Mouse (Mus musculus) brain, embryonic 18.5 days (tissue): ENCODE measurements at regions not wholly inside any gene's neighbourhood (a gene's known extent, or its start where the extent isn't known, plus 50 kb on each side); places are given as distances from the start of the nearest gene placed in this dataset.
A peak's percentile ranks its signal among the peaks of the same experiment; 100 is the strongest.

ENCODE experiments used
- DNase-seq: peaks from one replicate; pipeline ENCODE4 v3.0.0-alpha.2; 2012; ENCODE audit warnings: low read depth, low spot score

DNA sequence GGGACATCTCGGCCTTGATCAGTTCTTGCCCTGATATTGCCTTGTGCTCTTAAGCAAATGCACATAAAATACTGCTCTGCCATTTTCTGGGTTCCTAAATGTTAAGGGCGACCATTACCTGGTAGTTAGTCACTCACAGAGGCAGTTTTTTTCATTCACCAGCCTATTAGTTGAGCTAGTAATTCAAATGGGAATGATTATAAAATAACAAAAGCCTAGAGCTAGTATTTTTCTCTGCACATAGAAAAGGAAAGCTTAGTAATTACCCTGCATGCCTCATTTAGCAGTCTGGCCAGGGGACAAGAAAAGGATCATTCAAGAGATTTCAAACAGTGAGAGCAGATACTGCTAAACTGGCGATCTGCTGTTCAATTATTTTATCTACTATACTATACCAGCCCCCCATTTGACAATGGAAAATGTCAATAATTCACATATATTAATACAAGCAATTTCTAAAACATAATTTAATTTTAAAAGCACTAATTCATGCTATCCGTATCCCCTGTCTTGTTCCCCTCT, 645.1 kb downstream of the Pdha2 start:
- no peak for DNase-seq

- no peak for DNase-seq
Observed at GRCm38 (mm10) chr3:140554736-140555135, 657.4 kb downstream of the Pdha2 start.

DNA sequence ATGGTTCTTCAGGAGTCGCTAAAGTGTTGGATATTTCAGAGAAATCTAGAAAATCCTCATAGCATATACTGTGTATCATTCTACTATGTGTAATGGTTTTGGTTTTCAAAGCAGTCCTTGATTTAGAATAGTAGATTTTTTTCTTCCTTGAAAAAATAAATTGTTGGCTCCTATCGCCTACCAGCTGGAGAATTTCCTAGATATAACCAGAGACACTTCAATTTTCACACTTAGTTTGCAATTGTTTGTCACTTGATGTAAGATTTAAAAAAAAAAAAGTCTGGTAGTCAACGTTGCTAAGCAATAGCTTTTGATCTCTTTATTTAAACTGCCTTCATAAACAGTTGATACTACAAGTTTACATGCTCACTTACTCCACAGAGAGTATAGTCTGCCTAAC, 663.7 kb downstream of the Pdha2 start:
- DNase-seq, result peak; percentile 54

DNA sequence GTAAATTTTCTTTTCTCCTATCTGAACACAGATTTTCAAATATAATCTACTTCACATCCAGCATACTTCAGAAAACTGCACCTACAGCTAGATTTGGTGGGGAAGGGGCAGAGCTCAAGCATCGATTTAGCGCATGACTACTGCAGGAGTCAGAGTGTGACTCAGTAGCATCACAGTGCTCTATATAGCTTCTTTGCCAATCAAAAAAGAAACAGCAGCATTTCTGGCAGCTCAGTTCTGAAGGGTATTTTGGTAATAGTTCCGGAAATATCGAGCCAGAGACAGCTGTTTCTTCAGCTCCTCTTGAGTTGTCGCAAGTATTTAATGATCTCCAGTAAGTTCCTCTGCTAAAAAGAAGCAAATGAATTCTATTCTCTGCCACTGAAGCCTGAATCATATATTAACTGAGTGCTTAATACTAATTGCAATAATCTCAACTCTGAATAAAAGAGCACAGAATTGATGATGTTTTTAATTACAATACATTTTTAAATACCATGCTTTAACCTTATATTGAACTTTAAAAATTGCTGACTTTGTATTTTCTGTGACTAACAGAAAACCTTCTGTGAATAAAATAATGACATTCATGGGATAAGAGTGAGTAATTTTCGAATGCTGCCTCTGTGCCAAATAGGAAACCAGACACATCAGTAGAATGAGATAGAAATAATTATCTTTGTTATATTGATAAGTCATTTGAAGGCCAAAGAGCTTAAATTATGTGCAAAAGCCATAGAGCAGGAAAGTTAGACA, 680.2 kb downstream of the Pdha2 start:
- DNase-seq, result no peak

DNA sequence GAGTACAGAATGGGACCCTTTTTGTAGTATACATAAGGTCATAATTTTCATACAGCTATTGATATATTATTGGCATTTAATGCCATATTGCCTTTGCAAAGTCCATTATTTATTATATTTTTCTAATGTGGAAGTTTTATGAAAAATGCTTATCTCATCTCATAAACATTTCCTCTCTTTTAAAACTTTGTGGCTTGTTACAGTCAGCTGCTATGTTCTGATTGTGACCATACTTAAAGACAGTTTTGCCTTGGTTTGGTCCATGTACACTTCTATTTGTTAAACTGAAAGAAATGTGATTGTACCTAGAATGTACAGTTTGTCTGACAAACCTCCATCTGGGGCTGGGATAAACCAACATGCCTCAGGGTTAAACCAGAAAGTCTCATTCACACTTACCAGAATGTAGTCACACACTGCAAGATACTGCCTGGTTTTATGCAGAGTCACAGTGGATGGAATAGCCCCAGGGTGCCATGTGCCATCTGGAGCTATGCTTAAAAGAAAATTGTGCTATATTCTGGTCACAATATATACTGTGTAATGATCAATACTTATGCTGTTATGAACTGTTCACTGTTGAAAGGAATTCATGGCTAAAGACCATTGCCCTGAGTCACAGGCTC, 690.4 kb downstream of the Pdha2 start:
- DNase-seq, result no peak

GRCm38 (mm10) chr3:140510835-140511234, 701.3 kb downstream of the Pdha2 start:
- DNase-seq, result no peak

GRCm38 (mm10) chr3:140510094-140510493, 702.1 kb downstream of the Pdha2 start:
- no peak for DNase-seq

- no peak for DNase-seq
Observed at GRCm38 (mm10) chr3:140494134-140494533, 718.0 kb downstream of the Pdha2 start.

- DNase-seq, result no peak
Observed at GRCm38 (mm10) chr3:140477670-140478208, 734.4 kb downstream of the Pdha2 start.

DNA sequence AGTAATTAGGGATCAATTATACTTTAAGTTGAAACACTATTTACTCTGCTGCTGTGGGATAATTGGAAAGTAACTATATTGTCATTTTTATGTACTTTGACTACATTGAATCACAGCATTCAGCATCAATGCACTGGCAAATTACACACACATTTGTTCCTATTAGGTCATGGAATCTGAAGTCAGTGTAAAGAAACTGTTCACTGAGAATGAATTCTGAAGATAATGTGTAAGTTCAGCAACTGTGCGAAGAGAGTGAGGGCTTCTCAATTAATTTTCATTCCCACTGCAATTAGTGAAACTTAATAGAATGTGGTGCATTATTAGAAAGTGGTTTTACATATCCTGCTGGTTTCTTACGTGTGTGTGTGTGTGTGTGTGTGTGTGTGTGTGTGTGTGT, 735.6 kb downstream of the Pdha2 start:
- DNase-seq, result no peak

DNA sequence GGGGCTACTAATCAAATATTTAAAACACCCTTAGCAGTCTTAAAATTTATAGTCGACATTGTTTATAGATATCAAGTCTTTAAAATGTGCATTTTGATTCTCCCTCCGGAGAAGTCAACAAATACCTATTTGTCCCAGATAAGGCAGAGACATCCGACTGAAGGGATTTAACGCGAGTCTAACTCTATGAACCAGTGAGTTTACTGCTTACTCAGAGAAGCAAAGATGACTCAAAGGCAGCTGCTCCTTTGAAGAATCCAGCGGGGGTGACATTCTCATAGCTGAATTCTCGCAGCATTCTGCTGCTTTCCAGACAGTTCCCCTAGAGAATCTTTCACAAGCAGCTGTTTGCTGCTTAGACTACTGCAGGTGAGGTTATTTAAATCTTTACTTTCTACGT, 759.6 kb downstream of the Pdha2 start:
- no peak for DNase-seq

DNA sequence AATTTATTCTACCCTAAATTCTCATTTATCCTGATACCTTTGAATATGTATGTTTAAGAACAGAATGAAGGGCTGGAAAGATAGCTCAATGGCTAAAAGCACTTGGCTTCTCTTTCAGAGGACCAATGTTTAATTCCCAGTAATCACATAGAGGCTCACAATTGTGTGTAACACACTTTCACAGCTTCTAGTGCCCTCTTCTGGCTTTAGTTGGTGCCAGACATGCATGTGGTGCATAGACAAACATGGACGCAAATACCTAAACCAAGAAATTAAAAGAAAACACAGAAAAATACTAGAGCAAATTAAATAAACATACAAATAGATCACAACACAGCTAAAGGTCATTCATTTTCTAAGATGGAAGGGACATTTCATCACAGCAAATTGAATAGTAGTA, 761.0 kb downstream of the Pdha2 start:
- DNase-seq, result no peak

DNA sequence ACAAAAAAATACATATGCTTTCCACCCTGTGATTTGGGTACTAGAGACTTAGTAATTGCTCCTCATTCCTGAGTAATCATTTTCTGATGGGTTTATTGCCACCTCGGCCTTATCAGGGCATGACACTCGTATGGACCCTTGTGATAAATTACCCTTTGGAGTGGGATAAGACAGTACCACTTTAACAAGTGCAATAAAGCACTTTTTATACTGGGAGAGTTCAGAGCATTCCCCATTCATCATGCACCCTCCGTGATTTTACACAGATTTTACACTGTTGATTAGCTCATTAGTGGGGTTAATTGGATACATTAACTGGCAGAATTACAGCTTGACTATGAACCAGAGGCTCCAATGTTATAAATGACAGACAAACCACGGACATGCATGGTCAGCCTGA, 802.9 kb downstream of the Pdha2 start:
- no peak for DNase-seq
